In genomic region chr11:112801189-112801818, GRCm38 (mm10) we compare ENCODE assay signal across 17 mouse cellular contexts. TPM values are rescaled to one million over a fixed set of nuclear protein-coding genes. Genes with fewer than 3 reads are reported as not detected.
DNase-seq lines count a peak whose midpoint lies in the region; ATAC-seq and TF ChIP-seq lines count a peak whose summit lies in the region.
"Had no signal": no experiment of that assay in that cellular context is flagged by ENCODE, and none has a peak within 500 bp of the region (broad histone marks: within the 10 kb centered on the region; RNA-seq: fewer than 3 reads in every experiment).

No protein-coding gene starts in this region.

- H3K4me1 ChIP-seq in testis, adult 2 months (ENCODE audit: control insufficient read depth, insufficient read depth, low read length), result peaks cover 2% of the 10 kb centered on the region; the same call in 1 of the 2 replicates
- H3K4me1 ChIP-seq in embryonic facial prominence, embryonic 11.5 days (ENCODE audit: control insufficient read depth, insufficient read depth, low read length), result 0 out of 2 replicates have a peak, but pooled peaks cover 2% of the 10 kb centered on the region
- H3K4me1 ChIP-seq in hindbrain, embryonic 14.5 days (replicated peaks; ENCODE audit: control insufficient read depth, insufficient read depth, low read length), result peaks cover 4% of the 10 kb centered on the region; the same call in 1 of the 2 replicates
- H3K4me1 ChIP-seq: liver, embryonic 13.5 days had no signal

- no peak overlapping the region for H3K9ac ChIP-seq in embryonic facial prominence, embryonic 11.5 days (replicated peaks; ENCODE audit: low read length)
- no peak overlapping the region for H3K9ac ChIP-seq in hindbrain, embryonic 14.5 days
- H3K9ac ChIP-seq: liver, embryonic 13.5 days had no signal

- H3K27me3 ChIP-seq in testis, adult 2 months (ENCODE audit: control insufficient read depth, insufficient read depth, low read length), result no peaks in the 10 kb centered on the region
- no peaks in the 10 kb centered on the region for H3K27me3 ChIP-seq in embryonic facial prominence, embryonic 11.5 days (ENCODE audit: control insufficient read depth, insufficient read depth, low read length)
- H3K27me3 ChIP-seq in hindbrain, embryonic 14.5 days (ENCODE audit: control insufficient read depth, insufficient read depth, low read length), result no peaks in the 10 kb centered on the region
- H3K27me3 ChIP-seq: liver, embryonic 13.5 days had no signal

- no peak for TF ChIP-seq POLR2A in testis, adult 2 months (IDR thresholded peaks at IDR 0.05; ENCODE audit: control insufficient read depth, low read depth, low read length)

- no peaks in the 10 kb centered on the region for H3K36me3 ChIP-seq in testis, adult 2 months (ENCODE audit: control insufficient read depth, insufficient read depth, low read length)
- no peaks in the 10 kb centered on the region for H3K36me3 ChIP-seq in embryonic facial prominence, embryonic 11.5 days (replicated peaks; ENCODE audit: control insufficient read depth, insufficient read depth, low read depth, low read length)
- H3K36me3 ChIP-seq in hindbrain, embryonic 14.5 days (replicated peaks; ENCODE audit: control insufficient read depth, insufficient read depth), result no peaks in the 10 kb centered on the region
- H3K36me3 ChIP-seq: liver, embryonic 13.5 days had no signal

- DNase-seq in testis, postnatal 14 days (ENCODE audit: low spot score), result no peak
- DNase-seq in embryonic facial prominence, embryonic 11.5 days (ENCODE audit: low spot score), result peak; percentile 22
- no peak for DNase-seq in hindbrain, embryonic 14.5 days (ENCODE audit: low spot score)
- DNase-seq in cerebellum, adult 9-10 months, result no peak
- DNase-seq in adipocyte (ENCODE audit: low spot score), result no peak
- DNase-seq: adrenal gland, postnatal 36 days; cerebellum, adult 11 months; gastrocnemius, adult 2 months; heart, adult 2 months; heart, postnatal 10 days; kidney, postnatal 10 days; liver, embryonic 13.5 days; right cerebral cortex, adult 18-20 months had no signal

- TF ChIP-seq CTCF in testis, adult 2 months (IDR thresholded peaks at IDR 0.05; ENCODE audit: control insufficient read depth, insufficient read depth, insufficient replicate concordance, low read depth, low read length), result no peak

- no peak overlapping the region for H3K4me3 ChIP-seq in testis, adult 2 months (ENCODE audit: control insufficient read depth, low read depth, low read length)
- no peak overlapping the region for H3K4me3 ChIP-seq in embryonic facial prominence, embryonic 11.5 days (ENCODE audit: low read depth, low read length)
- H3K4me3 ChIP-seq in hindbrain, embryonic 14.5 days (replicated peaks; ENCODE audit: low read length), result no peak overlapping the region
- H3K4me3 ChIP-seq: erythroblast, embryonic 14.5 days; gastrocnemius, adult 2 months; heart, adult 2 months; liver, embryonic 13.5 days had no signal

- 40% methylated on average over 4 of the region's 4 CpGs for WGBS in embryonic facial prominence, embryonic 11.5 days
- WGBS in hindbrain, embryonic 14.5 days, result 15% methylated on average over 4 of the region's 4 CpGs

- H3K4me2 ChIP-seq in embryonic facial prominence, embryonic 11.5 days (ENCODE audit: low read depth, low read length), result no peak overlapping the region
- H3K4me2 ChIP-seq in hindbrain, embryonic 14.5 days (replicated peaks), result no peak overlapping the region
- H3K4me2 ChIP-seq: liver, embryonic 13.5 days had no signal

- no peaks in the 10 kb centered on the region for H3K9me3 ChIP-seq in embryonic facial prominence, embryonic 11.5 days (replicated peaks; ENCODE audit: control insufficient read depth, low read length)
- no peaks in the 10 kb centered on the region for H3K9me3 ChIP-seq in hindbrain, embryonic 14.5 days (ENCODE audit: control insufficient read depth, low read length)
- H3K9me3 ChIP-seq: liver, embryonic 13.5 days had no signal

- 0 out of 2 replicates have a peak overlapping the region, but pooled peaks have one; percentile 14 for H3K27ac ChIP-seq in testis, adult 2 months (ENCODE audit: control insufficient read depth, insufficient read depth, low read depth, low read length)
- H3K27ac ChIP-seq in embryonic facial prominence, embryonic 11.5 days (replicated peaks; ENCODE audit: low read depth, low read length), result no peak overlapping the region
- H3K27ac ChIP-seq in hindbrain, embryonic 14.5 days, result no peak overlapping the region
- H3K27ac ChIP-seq: gastrocnemius, adult 2 months; heart, adult 2 months; liver, embryonic 13.5 days had no signal

- no peak for ATAC-seq in embryonic facial prominence, embryonic 11.5 days (replicated peaks; ENCODE audit: insufficient number of reproducible peaks, low FRiP score, low TSS enrichment, low read depth)
- peak; percentile 37; the same call in 1 of the 2 replicates for ATAC-seq in hindbrain, embryonic 14.5 days (ENCODE audit: low FRiP score)
- no peak for ATAC-seq in cerebellum, adult (ENCODE audit: insufficient number of reproducible peaks, low FRiP score, low TSS enrichment)
- ATAC-seq: lung, postnatal 0 days had no signal

RNA-seq across cellular contexts. Expression of gene Sox9, which starts 19.3 kb away (rescaled TPM):
- polyA plus RNA-seq in testis, adult 2 months (2012; rRNA removed), result 5.5 and 6.6 TPM in 2 replicates
- 91.9 and 93.0 TPM in 2 replicates for polyA plus RNA-seq in embryonic facial prominence, embryonic 11.5 days (2014; fragmentation: Nextera tagmentation; extraction: Ambion mirVana)
- 44.2 and 49.0 TPM in 2 replicates for polyA plus RNA-seq in hindbrain, embryonic 14.5 days (2014; fragmentation: Nextera tagmentation; extraction: Ambion mirVana)
- polyA plus RNA-seq: erythroblast, embryonic 14.5 days had no signal
